ENCODE assay signal across 8 mouse cellular contexts in the genomic region with DNA sequence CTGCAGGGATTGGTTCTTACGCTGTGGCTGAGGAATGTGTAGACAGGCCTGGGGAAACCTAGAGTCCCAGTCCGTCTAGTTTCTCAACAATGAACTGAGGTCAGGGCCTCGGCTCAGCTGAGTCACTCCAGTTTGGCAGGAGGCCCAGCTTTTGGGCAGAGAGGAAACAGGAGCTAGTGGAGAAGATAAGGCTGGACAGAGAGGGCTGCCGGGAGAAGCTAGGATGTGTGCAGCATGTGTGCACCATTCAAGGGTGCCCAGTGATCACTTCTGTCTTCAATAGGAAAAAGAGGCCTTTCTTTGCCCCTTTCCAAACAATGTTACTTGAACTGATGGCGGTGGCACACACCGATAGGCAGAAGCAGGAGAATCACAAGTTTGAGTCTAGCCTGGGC. TPM values are rescaled to one million over a fixed set of nuclear protein-coding genes. Genes with fewer than 3 reads are reported as not detected.
DNase-seq lines count a peak whose midpoint lies in the region; ATAC-seq and TF ChIP-seq lines count a peak whose summit lies in the region.

No protein-coding gene starts in this region.

- intact Hi-C loops in heart, postnatal 25 days (cut with DNase I) = no loop called here

- H3K4me3 ChIP-seq in embryonic facial prominence, embryonic 15.5 days (replicated peaks) = no peak overlapping the region
- no peak overlapping the region for H3K4me3 ChIP-seq in liver, postnatal 0 days (ENCODE audit: low read depth, low read length)
- H3K4me3 ChIP-seq in forebrain, embryonic 10.5 days = no peak overlapping the region

- peak; percentile 61 for DNase-seq in layer of hippocampus, adult 9-11 months
- DNase-seq in layer of hippocampus, postnatal 36 days = no peak
- peak; percentile 90 for DNase-seq in heart, postnatal 25 days (ENCODE audit: low spot score)
- peak; percentile 92 for DNase-seq in liver, postnatal 0 days
- peak; percentile 54 to 65 for DNase-seq in spleen, postnatal 14 days (ENCODE audit: low spot score in 2 of 2)
- no peak for DNase-seq in left cerebral cortex, adult 18-20 months (ENCODE audit: low spot score in 2 of 2)
- no peak for DNase-seq in forebrain, embryonic 10.5 days (ENCODE audit: extremely low spot score, low spot score)

- no peak overlapping the region for H3K4me2 ChIP-seq in embryonic facial prominence, embryonic 15.5 days (replicated peaks)
- peak overlapping the region; percentile 43 for H3K4me2 ChIP-seq in liver, postnatal 0 days (ENCODE audit: low read depth, low read length)

- H3K9me3 ChIP-seq in embryonic facial prominence, embryonic 15.5 days (replicated peaks) = no peaks in the 10 kb centered on the region
- no peaks in the 10 kb centered on the region for H3K9me3 ChIP-seq in liver, postnatal 0 days (ENCODE audit: low read length)
- no peaks in the 10 kb centered on the region for H3K9me3 ChIP-seq in forebrain, embryonic 10.5 days

- TF ChIP-seq EP300 in liver, postnatal 0 days (IDR thresholded peaks at IDR 0.05; ENCODE audit: low read depth) = peak; percentile 93

- H3K27ac ChIP-seq in embryonic facial prominence, embryonic 15.5 days (replicated peaks) = no peak overlapping the region
- peak overlapping the region; percentile 92 for H3K27ac ChIP-seq in liver, postnatal 0 days (ENCODE audit: low read depth)
- no peak overlapping the region for H3K27ac ChIP-seq in forebrain, embryonic 10.5 days

- no peak for TF ChIP-seq CTCF in liver, postnatal 0 days (IDR thresholded peaks at IDR 0.05; ENCODE audit: low read depth)

- H3K4me1 ChIP-seq in embryonic facial prominence, embryonic 15.5 days = peaks cover 21% of the 10 kb centered on the region
- H3K4me1 ChIP-seq in liver, postnatal 0 days (ENCODE audit: insufficient read depth) = peaks cover 31% of the 10 kb centered on the region
- H3K4me1 ChIP-seq in forebrain, embryonic 10.5 days = peaks cover 19% of the 10 kb centered on the region

- H3K9ac ChIP-seq in embryonic facial prominence, embryonic 15.5 days = no peak overlapping the region
- H3K9ac ChIP-seq in liver, postnatal 0 days (replicated peaks) = peak overlapping the region; percentile 27

- no peaks in the 10 kb centered on the region for H3K27me3 ChIP-seq in embryonic facial prominence, embryonic 15.5 days
- no peaks in the 10 kb centered on the region for H3K27me3 ChIP-seq in liver, postnatal 0 days (ENCODE audit: insufficient read depth, low read length)
- no peaks in the 10 kb centered on the region for H3K27me3 ChIP-seq in forebrain, embryonic 10.5 days (ENCODE audit: poor library complexity, severe bottlenecking)

- 56% methylated on average over 6 of the region's 6 CpGs for WGBS in embryonic facial prominence, embryonic 15.5 days
- WGBS in liver, postnatal 0 days (ENCODE audit: insufficient replicate concordance) = 32% methylated on average over 6 of the region's 6 CpGs
- WGBS in forebrain, embryonic 10.5 days = 89% methylated on average over 6 of the region's 6 CpGs

- peaks cover 4% of the 10 kb centered on the region; the same call in 1 of the 2 replicates for H3K36me3 ChIP-seq in embryonic facial prominence, embryonic 15.5 days
- H3K36me3 ChIP-seq in liver, postnatal 0 days (replicated peaks; ENCODE audit: insufficient read depth, low read length) = no peaks in the 10 kb centered on the region
- H3K36me3 ChIP-seq in forebrain, embryonic 10.5 days (replicated peaks) = peaks cover 23% of the 10 kb centered on the region

- ATAC-seq in embryonic facial prominence, embryonic 15.5 days (ENCODE audit: insufficient number of reproducible peaks, low FRiP score, low TSS enrichment, low read depth) = peak; percentile 5; the same call in 1 of the 2 replicates
- ATAC-seq in liver, postnatal 0 days = peak; percentile 79

RNA-seq across cellular contexts. Expression of a gene that starts 3.2 kb away (rescaled TPM):
- 10 to 100 TPM; 19.3 to 21.2 TPM for total RNA-seq in layer of hippocampus, postnatal 36 days (2021)
- polyA plus RNA-seq in embryonic facial prominence, embryonic 15.5 days (2015; fragmentation: Nextera tagmentation; extraction: Ambion mirVana) = 4.3 and 5.5 TPM in 2 replicates
- total RNA-seq in heart, postnatal 25 days (2021) = 1 to 10 TPM; 1.8 to 2.8 TPM
- 0.81 and 1.1 TPM in 2 replicates for polyA plus RNA-seq in liver, postnatal 0 days (2015; fragmentation: Nextera tagmentation; extraction: Ambion mirVana)
- total RNA-seq in left cerebral cortex, adult 18-20 months (2021) = 10 to 100 TPM; 18.3 to 18.8 TPM
- 3.5 and 3.6 TPM in 2 replicates for polyA plus RNA-seq in forebrain, embryonic 10.5 days (2016; fragmentation: Nextera tagmentation; extraction: Ambion mirVana)

RNA-seq across cellular contexts. Expression of a gene that starts 3.3 kb away (rescaled TPM):
- 10 to 100 TPM; 41.0 to 44.6 TPM for total RNA-seq in layer of hippocampus, postnatal 36 days (2021)
- polyA plus RNA-seq in embryonic facial prominence, embryonic 15.5 days (2015; fragmentation: Nextera tagmentation; extraction: Ambion mirVana) = 56.2 and 58.0 TPM in 2 replicates
- total RNA-seq in heart, postnatal 25 days (2021) = 10 to 100 TPM; 39.4 to 46.2 TPM
- polyA plus RNA-seq in liver, postnatal 0 days (2015; fragmentation: Nextera tagmentation; extraction: Ambion mirVana) = 222 and 246 TPM in 2 replicates
- 10 to 100 TPM; 33.5 to 39.8 TPM for total RNA-seq in left cerebral cortex, adult 18-20 months (2021)
- polyA plus RNA-seq in forebrain, embryonic 10.5 days (2016; fragmentation: Nextera tagmentation; extraction: Ambion mirVana) = 32.0 and 33.7 TPM in 2 replicates

RNA-seq across cellular contexts. Expression of a gene that starts 6.1 kb away (rescaled TPM):
- 10 to 100 TPM; 23.6 to 26.6 TPM for total RNA-seq in layer of hippocampus, postnatal 36 days (2021)
- polyA plus RNA-seq in embryonic facial prominence, embryonic 15.5 days (2015; fragmentation: Nextera tagmentation; extraction: Ambion mirVana) = 39.4 and 43.4 TPM in 2 replicates
- 10 to 100 TPM in 1 of 2 experiments, 1 to 10 TPM in 1; 9.2 to 12.1 TPM for total RNA-seq in heart, postnatal 25 days (2021)
- polyA plus RNA-seq in liver, postnatal 0 days (2015; fragmentation: Nextera tagmentation; extraction: Ambion mirVana) = 9.3 and 9.9 TPM in 2 replicates
- 10 to 100 TPM; 13.8 to 14.0 TPM for total RNA-seq in left cerebral cortex, adult 18-20 months (2021)
- 5.1 and 5.3 TPM in 2 replicates for polyA plus RNA-seq in forebrain, embryonic 10.5 days (2016; fragmentation: Nextera tagmentation; extraction: Ambion mirVana)

RNA-seq across cellular contexts. Expression of a gene that starts 12.7 kb away (rescaled TPM):
- total RNA-seq in layer of hippocampus, postnatal 36 days (2021) = 100 to 1,000 TPM; 303 to 315 TPM
- 13.6 and 15.5 TPM in 2 replicates for polyA plus RNA-seq in embryonic facial prominence, embryonic 15.5 days (2015; fragmentation: Nextera tagmentation; extraction: Ambion mirVana)
- 1 to 10 TPM; 1.5 to 2.0 TPM for total RNA-seq in heart, postnatal 25 days (2021)
- 0.70 and 1.0 TPM in 2 replicates for polyA plus RNA-seq in liver, postnatal 0 days (2015; fragmentation: Nextera tagmentation; extraction: Ambion mirVana)
- total RNA-seq in left cerebral cortex, adult 18-20 months (2021) = 100 to 1,000 TPM; 171 to 178 TPM
- 9.0 and 11.5 TPM in 2 replicates for polyA plus RNA-seq in forebrain, embryonic 10.5 days (2016; fragmentation: Nextera tagmentation; extraction: Ambion mirVana)

RNA-seq across cellular contexts. Expression of a gene that starts 31.5 kb away (rescaled TPM):
- 10 to 100 TPM; 14.7 to 15.9 TPM for total RNA-seq in layer of hippocampus, postnatal 36 days (2021)
- 5.8 and 6.5 TPM in 2 replicates for polyA plus RNA-seq in embryonic facial prominence, embryonic 15.5 days (2015; fragmentation: Nextera tagmentation; extraction: Ambion mirVana)
- total RNA-seq in heart, postnatal 25 days (2021) = 1 to 10 TPM; 5.8 to 7.4 TPM
- polyA plus RNA-seq in liver, postnatal 0 days (2015; fragmentation: Nextera tagmentation; extraction: Ambion mirVana) = 2.3 and 2.6 TPM in 2 replicates
- 10 to 100 TPM; 13.1 to 14.1 TPM for total RNA-seq in left cerebral cortex, adult 18-20 months (2021)
- polyA plus RNA-seq in forebrain, embryonic 10.5 days (2016; fragmentation: Nextera tagmentation; extraction: Ambion mirVana) = 7.2 and 9.6 TPM in 2 replicates

Comparison
In these comparisons a context has a peak if more than half of its experiments do, and no peak if none do; other contexts are left out.
1. DNase-seq: peak in layer of hippocampus, adult 9-11 months (single experiment), heart, postnatal 25 days (single experiment), liver, postnatal 0 days (single experiment) and spleen, postnatal 14 days (2 of 2); none in layer of hippocampus, postnatal 36 days (0 of 2), left cerebral cortex, adult 18-20 months (0 of 2) and forebrain, embryonic 10.5 days (single experiment).
2. RNA of a gene that starts 3.2 kb away (total RNA-seq): 19.3 to 21.2 TPM in layer of hippocampus, postnatal 36 days and 18.3 to 18.8 TPM in left cerebral cortex, adult 18-20 months; 1.8 to 2.8 TPM in heart, postnatal 25 days; every median in the first group is over 4 times any median in the second.